Mouse (Mus musculus): Measurements from ENCODE around the gene Traf1. TPM values are rescaled to one million over a fixed set of nuclear protein-coding genes. Genes with fewer than 3 reads are reported as not detected.

The Traf1 gene
- polyA plus RNA-seq, 2 experiments from 2014 or later: 300 to 441 TPM

- ATAC-seq: no peak
These were observed 61.9 kb downstream of the Traf1 start for GRCm38 (mm10) chr2:34899682-34900081.

- no peak for ATAC-seq
These were observed 63.8 kb downstream of the Traf1 start for GRCm38 (mm10) chr2:34897820-34898219.

GRCm38 (mm10) chr2:34896821-34897460, 64.6 kb downstream of the Traf1 start:
- no peak for ATAC-seq

GRCm38 (mm10) chr2:34895503-34896113, 66.0 kb downstream of the Traf1 start:
- ATAC-seq: no peak

- ATAC-seq: no peak
These were observed 67.6 kb downstream of the Traf1 start for GRCm38 (mm10) chr2:34893950-34894349.

Other genes starting within 250 kb of the Traf1 start
- 10 to 100 TPM; 53.4 to 55.7 TPM for gene Gapvd1, start 206.5 kb downstream of the Traf1 start, polyA plus RNA-seq (2017; shearing (Covaris generic))
- 100 to 1,000 TPM; 536 to 586 TPM for gene Hspa5, start 189.8 kb downstream of the Traf1 start, polyA plus RNA-seq (2017; shearing (Covaris generic))
- 10 to 100 TPM; 49.8 to 60.5 TPM for gene Rabepk, start 161.9 kb downstream of the Traf1 start, polyA plus RNA-seq (2017; shearing (Covaris generic))
- gene Fbxw2, start 135.5 kb downstream of the Traf1 start, polyA plus RNA-seq (2017; shearing (Covaris generic)): 10 to 100 TPM; 72.6 to 91.8 TPM
- not detected for gene Gm34653, start 128.8 kb downstream of the Traf1 start, polyA plus RNA-seq (2017; shearing (Covaris generic))
- not detected for gene Cutal, start 87.4 kb downstream of the Traf1 start, polyA plus RNA-seq (2017; shearing (Covaris generic))
- gene Psmd5, start 86.8 kb downstream of the Traf1 start, polyA plus RNA-seq (2017; shearing (Covaris generic)): 10 to 100 TPM; 70.7 to 89.2 TPM
- gene Phf19, start 47.7 kb downstream of the Traf1 start, polyA plus RNA-seq (2017; shearing (Covaris generic)): 1 to 10 TPM; 1.9 TPM
- under 1 TPM; 0.10 to 0.44 TPM for gene Hc, start 99.7 kb upstream of the Traf1 start, polyA plus RNA-seq (2017; shearing (Covaris generic))
- under 1 TPM; 0.73 to 0.87 TPM for gene AI182371, start 139.8 kb upstream of the Traf1 start, polyA plus RNA-seq (2017; shearing (Covaris generic))
- gene Cntrl, start 147.7 kb upstream of the Traf1 start, polyA plus RNA-seq (2017; shearing (Covaris generic)): 100 to 1,000 TPM; 161 to 175 TPM
- gene Rab14, start 239.3 kb upstream of the Traf1 start, polyA plus RNA-seq (2017; shearing (Covaris generic)): 100 to 1,000 TPM in 1 of 2 experiments, 10 to 100 TPM in 1; 86.1 to 124 TPM

Measured in CD4-positive, CD25-positive, alpha-beta regulatory T cell, adult 4 months (primary cell).